Mouse (Mus musculus) stomach, embryonic 15.5 days (tissue): ENCODE data around the gene Olfr1466. TPM values are rescaled to one million over a fixed set of nuclear protein-coding genes. Genes with fewer than 3 reads are reported as not detected.

Source experiments
- ATAC-seq: fragments of 200-750 bp; cut with Nextera tagmentation; 2 replicates; pipeline ENCODE4 v1.8.0; 2017; ENCODE audit warnings: low read depth, moderate number of reproducible peaks, moderate TSS enrichment; ENCODE audit not compliant: insufficient read depth, low FRiP score
- H3K27ac ChIP-seq: fragments of 300-500 bp; sonication (generic); 2 replicates; pipeline ENCODE4 v1.5.1; 2015; ENCODE audit warnings: mild to moderate bottlenecking, inconsistent platforms
- H3K27me3 ChIP-seq: fragments of 300-500 bp; sonication (generic); replicated peaks from 2 replicates; pipeline ENCODE4 v1.6.1; 2015; ENCODE audit warnings: inconsistent platforms
- H3K36me3 ChIP-seq: fragments of 300-500 bp; sonication (generic); 2 replicates; pipeline ENCODE4 v1.6.1; 2015; ENCODE audit warnings: inconsistent platforms
- H3K4me1 ChIP-seq: fragments of 300-500 bp; sonication (generic); 2 replicates; pipeline ENCODE4 v1.6.1; 2015; ENCODE audit warnings: inconsistent platforms
- H3K4me2 ChIP-seq: fragments of 300-500 bp; sonication (generic); 2 replicates; pipeline ENCODE4 v1.6.1; 2015; ENCODE audit warnings: mild to moderate bottlenecking, inconsistent platforms
- H3K4me3 ChIP-seq: fragments of 300-500 bp; sonication (generic); replicated peaks from 2 replicates; pipeline ENCODE4 v1.5.1; 2015; ENCODE audit warnings: inconsistent platforms
- H3K9ac ChIP-seq: fragments of 300-500 bp; sonication (generic); 2 replicates; pipeline ENCODE4 v1.6.1; 2015; ENCODE audit warnings: inconsistent platforms
- H3K9me3 ChIP-seq: fragments of 300-500 bp; sonication (generic); 2 replicates; pipeline ENCODE4 v1.6.1; 2016; ENCODE audit warnings: inconsistent platforms
- WGBS: fragments of 180-500 bp; shearing (Covaris S2); methylation state at CpG from one replicate; pipeline ENCODE4 v1.1.7; 2015; 5-methylcytosine and 5-hydroxymethylcytosine counted together
- polyA plus RNA-seq: library from polyadenylated mRNA; unstranded; fragments of >200 nt; fragmentation: Nextera tagmentation; extraction: Ambion mirVana; gene quantifications from 2 replicates; pipeline ENCODE4 v1.2.1, GENCODE M21; 2015

The Olfr1466 gene
- not detected in 2 replicates for polyA plus RNA-seq

- WGBS, result 75% methylated on average over 2 of the region's 2 CpGs
- Histone ChIP-seq H3K9ac (no peak within 1 kb of the TSS), H3K27me3 (no peaks in the 10 kb centered on the region), H3K4me3 (no peak within 1 kb of the TSS), H3K9me3 (no peaks in the 10 kb centered on the region), H3K36me3 (no peaks in the 10 kb centered on the region), H3K4me2 (no peak within 1 kb of the TSS), H3K4me1 (no peaks in the 10 kb centered on the region), H3K27ac (no peak within 1 kb of the TSS)
- no peak for ATAC-seq
Observed at GRCm38 (mm10) chr19:13338562-13338961, at the start of gene Olfr1466. Gene Olfr1466 (plus strand): TSS chr19:13338862.

GRCm38 (mm10) chr19:13315441-13315840, 23.2 kb upstream of the Olfr1466 start, which contains the start of gene Olfr1465:
Gene Olfr1465 (minus strand): TSS chr19:13315541.
- no peak for ATAC-seq
- Histone ChIP-seq H3K36me3 (no peaks in the 10 kb centered on the region), H3K27me3 (no peaks in the 10 kb centered on the region), H3K27ac (no peak within 1 kb of the TSS), H3K9ac (no peak within 1 kb of the TSS), H3K4me1 (no peaks in the 10 kb centered on the region), H3K9me3 (no peaks in the 10 kb centered on the region), H3K4me2 (no peak within 1 kb of the TSS), H3K4me3 (no peak within 1 kb of the TSS)

- Histone ChIP-seq H3K27ac (no peak within 1 kb of the TSS), H3K4me1 (no peaks in the 10 kb centered on the region), H3K27me3 (no peaks in the 10 kb centered on the region), H3K4me3 (no peak within 1 kb of the TSS), H3K9me3 (no peaks in the 10 kb centered on the region), H3K4me2 (no peak within 1 kb of the TSS), H3K36me3 (no peaks in the 10 kb centered on the region), H3K9ac (no peak within 1 kb of the TSS)
- 76% methylated on average over 2 of the region's 2 CpGs for WGBS
- ATAC-seq, result no peak
Observed at GRCm38 (mm10) chr19:13361936-13362335, 23.3 kb downstream of the Olfr1466 start, which contains the start of gene Olfr1467. Gene Olfr1467 (plus strand): TSS chr19:13362236.

Other genes starting within 250 kb of the Olfr1466 start
- gene Olfr1457, start 241.0 kb upstream of the Olfr1466 start, polyA plus RNA-seq, result not detected in 2 replicates
- gene Olfr1458, start 232.1 kb upstream of the Olfr1466 start, polyA plus RNA-seq, result not detected in 2 replicates
- gene Olfr1459, start 189.3 kb upstream of the Olfr1466 start, polyA plus RNA-seq, result not detected in 2 replicates
- gene Olfr1461, start 175.9 kb upstream of the Olfr1466 start, polyA plus RNA-seq, result not detected in 2 replicates
- gene Olfr1462, start 153.1 kb upstream of the Olfr1466 start, polyA plus RNA-seq, result not detected in 2 replicates
- gene Olfr1463, start 107.5 kb upstream of the Olfr1466 start, polyA plus RNA-seq, result not detected in 2 replicates
- gene Olfr1465, start 23.3 kb upstream of the Olfr1466 start, polyA plus RNA-seq, result not detected in 2 replicates
- not detected in 2 replicates for gene Olfr1467, start 23.4 kb downstream of the Olfr1466 start, polyA plus RNA-seq
- gene Olfr1469, start 69.0 kb downstream of the Olfr1466 start, polyA plus RNA-seq, result not detected in 2 replicates
- gene Olfr1471, start 104.5 kb downstream of the Olfr1466 start, polyA plus RNA-seq, result not detected in 2 replicates
- gene Olfr1472, start 117.2 kb downstream of the Olfr1466 start, polyA plus RNA-seq, result not detected in 2 replicates
- not detected in 2 replicates for gene Olfr1474, start 130.7 kb downstream of the Olfr1466 start, polyA plus RNA-seq
- gene Olfr1475, start 141.3 kb downstream of the Olfr1466 start, polyA plus RNA-seq, result not detected in 2 replicates
- gene Olfr1477, start 161.7 kb downstream of the Olfr1466 start, polyA plus RNA-seq, result not detected in 2 replicates
- gene Olfr1480, start 189.1 kb downstream of the Olfr1466 start, polyA plus RNA-seq, result not detected in 2 replicates
- not detected in 2 replicates for gene Olfr1484, start 244.6 kb downstream of the Olfr1466 start, polyA plus RNA-seq